Mouse (Mus musculus) kidney, adult 2 months (tissue): ENCODE data around the gene Hoxa13. TPM values are rescaled to one million over a fixed set of nuclear protein-coding genes. Genes with fewer than 3 reads are reported as not detected.
A peak's percentile ranks its signal among the peaks of the same experiment; 100 is the strongest.

Experiments
- DNase-seq: peaks from one replicate; pipeline ENCODE4 v3.0.0; 2021
- H3K27ac ChIP-seq: fragments of 200-500 bp; 2 replicates; pipeline ENCODE4 v1.5.1; 2012; ENCODE audit warnings: low read depth, low read length, control low read depth, inconsistent platforms; ENCODE audit not compliant: insufficient read depth
- H3K27me3 ChIP-seq: fragments of 200-500 bp; replicated peaks from 2 replicates; pipeline ENCODE4 v1.6.1; 2012; ENCODE audit warnings: mild to moderate bottlenecking, moderate library complexity, low read length, inconsistent platforms; ENCODE audit not compliant: control insufficient read depth, insufficient read depth
- H3K36me3 ChIP-seq: fragments of 200-500 bp; 2 replicates; pipeline ENCODE4 v1.6.1; 2012; ENCODE audit warnings: mild to moderate bottlenecking, moderate library complexity, low read length, inconsistent platforms; ENCODE audit not compliant: control insufficient read depth, insufficient read depth
- H3K4me1 ChIP-seq: fragments of 200-500 bp; 2 replicates; pipeline ENCODE4 v1.6.1; 2011; ENCODE audit warnings: low read length; ENCODE audit not compliant: control insufficient read depth, insufficient read depth
- H3K4me3 ChIP-seq: fragments of 200-500 bp; 2 replicates; pipeline ENCODE4 v1.5.1; 2011; ENCODE audit warnings: mild to moderate bottlenecking, low read depth, low read length, control low read depth; ENCODE audit not compliant: insufficient read depth
- CTCF ChIP-seq: fragments of 200-500 bp; conservative IDR thresholded peaks from 2 replicates; pipeline ENCODE4 v1.5.1; 2011; ENCODE audit warnings: low read depth, mild to moderate bottlenecking, control low read depth, low read length, moderate library complexity, mixed read lengths; ENCODE audit not compliant: insufficient read depth, insufficient read length
- POLR2A ChIP-seq: fragments of 200-500 bp; IDR thresholded peaks from one replicate; pipeline ENCODE4 v1.6.1; 2011; ENCODE audit warnings: low read depth, low read length, control low read depth
- WGBS: fragments of 180-500 bp; shearing (Covaris S2); methylation state at CpG from one replicate; pipeline ENCODE4 v1.1.7; 2018; 5-methylcytosine and 5-hydroxymethylcytosine counted together
- polyA plus RNA-seq: library from polyadenylated mRNA; depleted of rRNA; stranded (reverse); fragments of >200 nt; gene quantifications from 2 replicates; pipeline ENCODE4 v1.2.3, GENCODE M21; 2012; rRNA removed

Hoxa13 gene
- not detected in 2 replicates for polyA plus RNA-seq

GRCm38 (mm10) chr6:52260654-52261575, at the start of gene Hoxa13:
Hoxa13 (minus strand) TSS chr6:52260880.
- 2% methylated on average over 61 of the region's 72 CpGs for WGBS
- no peak within 1 kb of the TSS for H3K27ac ChIP-seq
- H3K4me1 ChIP-seq = no peaks in the 10 kb centered on the region
- H3K36me3 ChIP-seq = no peaks in the 10 kb centered on the region
- no peak for DNase-seq
- TF ChIP-seq CTCF = no peak
- TF ChIP-seq POLR2A = no peak
- H3K27me3 ChIP-seq = peaks cover 32% of the 10 kb centered on the region
- H3K4me3 ChIP-seq = no peak within 1 kb of the TSS

- no peak for TF ChIP-seq CTCF
- no peak for TF ChIP-seq POLR2A
- no peak overlapping the region for H3K27ac ChIP-seq
- no peak overlapping the region for H3K4me3 ChIP-seq
- H3K27me3 ChIP-seq = peaks cover 6% of the 10 kb centered on the region
- WGBS = 3% methylated on average over 24 of the region's 24 CpGs
- DNase-seq = peak; percentile 83
- peaks cover 16% of the 10 kb centered on the region; the same call in 1 of the 2 replicates for H3K4me1 ChIP-seq
- no peaks in the 10 kb centered on the region for H3K36me3 ChIP-seq
Observed at GRCm38 (mm10) chr6:52310366-52310765, 49.7 kb upstream of the Hoxa13 start.

- Histone ChIP-seq H3K36me3 (no peaks in the 10 kb centered on the region), H3K27ac (no peak overlapping the region), H3K4me3 (no peak overlapping the region), H3K4me1 (peaks cover 16% of the 10 kb centered on the region; the same call in 1 of the 2 replicates), H3K27me3 (peaks cover 6% of the 10 kb centered on the region)
- TF ChIP-seq POLR2A (no peak), CTCF (no peak)
- DNase-seq = peak; percentile 72
- WGBS = 41% methylated on average over 10 of the region's 10 CpGs
Observed at GRCm38 (mm10) chr6:52309766-52310165, 49.1 kb upstream of the Hoxa13 start.

- H3K4me1 ChIP-seq = peaks cover 16% of the 10 kb centered on the region; the same call in 1 of the 2 replicates
- no peaks in the 10 kb centered on the region for H3K27me3 ChIP-seq
- 2% methylated on average over 30 of the region's 30 CpGs for WGBS
- no peak overlapping the region for H3K27ac ChIP-seq
- no peaks in the 10 kb centered on the region for H3K36me3 ChIP-seq
- peak overlapping the region; percentile 42 for H3K4me3 ChIP-seq
- TF ChIP-seq POLR2A (no peak), CTCF (peak; percentile 62)
- DNase-seq = peak; percentile 80
Observed at GRCm38 (mm10) chr6:52305877-52306389, 45.3 kb upstream of the Hoxa13 start.

GRCm38 (mm10) chr6:52303426-52303825, 42.7 kb upstream of the Hoxa13 start:
- no peak for DNase-seq
- no peaks in the 10 kb centered on the region for H3K36me3 ChIP-seq
- peaks cover 5% of the 10 kb centered on the region; the same call in 1 of the 2 replicates for H3K4me1 ChIP-seq
- H3K4me3 ChIP-seq = no peak overlapping the region
- TF ChIP-seq POLR2A (no peak), CTCF (no peak)
- whole genome bisulfite sequencing = 72% methylated on average over 3 of the region's 3 CpGs
- no peaks in the 10 kb centered on the region for H3K27me3 ChIP-seq
- H3K27ac ChIP-seq = no peak overlapping the region

GRCm38 (mm10) chr6:52300806-52301205, 40.1 kb upstream of the Hoxa13 start:
- 70% methylated on average over 4 of the region's 4 CpGs for WGBS
- Histone ChIP-seq H3K4me3 (no peak overlapping the region), H3K27ac (no peak overlapping the region), H3K36me3 (no peaks in the 10 kb centered on the region), H3K4me1 (peaks cover 7% of the 10 kb centered on the region; the same call in 1 of the 2 replicates), H3K27me3 (no peaks in the 10 kb centered on the region)
- TF ChIP-seq POLR2A (no peak), CTCF (no peak)
- no peak for DNase-seq

GRCm38 (mm10) chr6:52298511-52298910, 37.8 kb upstream of the Hoxa13 start:
- no peak overlapping the region for H3K4me3 ChIP-seq
- H3K4me1 ChIP-seq = peaks cover 6% of the 10 kb centered on the region
- 41% methylated on average over 4 of the region's 4 CpGs for WGBS
- no peak overlapping the region for H3K27ac ChIP-seq
- H3K27me3 ChIP-seq = no peaks in the 10 kb centered on the region
- TF ChIP-seq CTCF (no peak), POLR2A (no peak)
- H3K36me3 ChIP-seq = no peaks in the 10 kb centered on the region
- DNase-seq = peak; percentile 81
